Mouse (Mus musculus) left cerebral cortex, postnatal 25 days (tissue): Measurements from ENCODE around the gene Polr3f. TPM values are rescaled to one million over a fixed set of nuclear protein-coding genes. Genes with fewer than 3 reads are reported as not detected.

Source experiments
- DNase-seq, 2 experiments: peaks; one replicate each; pipeline ENCODE4 v3.0.0; 2022; ENCODE audit warnings: low spot score in 2 of 2, mixed read lengths in 1 of 2
- intact Hi-C: fragments of 180-260 bp; cut with DNase I; formaldehyde crosslinking; loops from one replicate; pipeline ENCODE4 v1.15.1; 2025
- total RNA-seq, 2 experiments: library from RNA; stranded (reverse); gene quantifications; 2 replicates each; pipeline ENCODE4 v1.2.3; 2021

Gene Polr3f
- total RNA-seq, result 10 to 100 TPM; 23.9 to 26.5 TPM

GRCm38 (mm10) chr2:144526981-144527820 is at the start of gene Polr3f, which contains the start of gene Dzank1:
Gene Polr3f (plus strand): TSS chr2:144527718.
Gene Dzank1 (minus strand): TSS chr2:144527414.
- intact Hi-C loops, result loop anchor here (1.0 kb wide), 1 partner anchor 28 kb away; no protein-coding TSS in a partner anchor
- peak; percentile 99 for DNase-seq

- intact Hi-C loops, result no loop called here
- DNase-seq, result peak; percentile 39 to 90
Measured at GRCm38 (mm10) chr2:144479421-144479820, 48.1 kb upstream of the Polr3f start.

GRCm38 (mm10) chr2:144484084-144484483 is 43.4 kb upstream of the Polr3f start:
- intact Hi-C loops, result no loop called here
- DNase-seq, result no peak

- no peak for DNase-seq
- intact Hi-C loops, result no loop called here
Measured at GRCm38 (mm10) chr2:144485439-144485838, 42.1 kb upstream of the Polr3f start.

GRCm38 (mm10) chr2:144487476-144487875 is 40.0 kb upstream of the Polr3f start:
- no peak for DNase-seq
- intact Hi-C loops, result no loop called here

- intact Hi-C loops, result no loop called here
- no peak for DNase-seq
Measured at GRCm38 (mm10) chr2:144489342-144489741, 38.2 kb upstream of the Polr3f start.

- no peak for DNase-seq
- intact Hi-C loops, result no loop called here
Measured at GRCm38 (mm10) chr2:144502134-144502533, 25.4 kb upstream of the Polr3f start.

GRCm38 (mm10) chr2:144514619-144515018 is 12.9 kb upstream of the Polr3f start:
- DNase-seq, result peak in 1 of 2 experiments; percentile 64
- intact Hi-C loops, result no loop called here

- intact Hi-C loops, result no loop called here
- DNase-seq, result no peak
Measured at GRCm38 (mm10) chr2:144519772-144520171, 7.7 kb upstream of the Polr3f start.

- intact Hi-C loops, result no loop called here
- DNase-seq, result peak in 1 of 2 experiments; percentile 37
Measured at GRCm38 (mm10) chr2:144525856-144526255, 1.7 kb upstream of the Polr3f start.

GRCm38 (mm10) chr2:144527821-144528174 is 280 bp downstream of the Polr3f start:
- no peak for DNase-seq
- intact Hi-C loops, result loop anchor here (1.0 kb wide), 1 partner anchor 28 kb away; no protein-coding TSS in a partner anchor

GRCm38 (mm10) chr2:144537123-144537522 is 9.6 kb downstream of the Polr3f start:
- no peak for DNase-seq
- intact Hi-C loops, result no loop called here

- DNase-seq, result no peak
- intact Hi-C loops, result no loop called here
Measured at GRCm38 (mm10) chr2:144541246-144541645, 13.7 kb downstream of the Polr3f start.

- DNase-seq, result no peak
- intact Hi-C loops, result no loop called here
Measured at GRCm38 (mm10) chr2:144543670-144544069, 16.2 kb downstream of the Polr3f start.

- DNase-seq, result no peak
- intact Hi-C loops, result no loop called here
Measured at GRCm38 (mm10) chr2:144544630-144545029, 17.1 kb downstream of the Polr3f start.

GRCm38 (mm10) chr2:144545061-144545460 is 17.5 kb downstream of the Polr3f start:
- no peak for DNase-seq
- intact Hi-C loops, result no loop called here

- intact Hi-C loops, result no loop called here
- no peak for DNase-seq
Measured at GRCm38 (mm10) chr2:144545481-144545880, 18.0 kb downstream of the Polr3f start.

GRCm38 (mm10) chr2:144547559-144547958 is 20.0 kb downstream of the Polr3f start:
- DNase-seq, result no peak
- intact Hi-C loops, result no loop called here

- intact Hi-C loops, result no loop called here
- DNase-seq, result peak; percentile 79 to 82
Measured at GRCm38 (mm10) chr2:144550529-144550928, 23.0 kb downstream of the Polr3f start, which contains the start of gene Rbbp9. Gene Rbbp9 (minus strand): TSS chr2:144550869.

- intact Hi-C loops, result no loop called here
- no peak for DNase-seq
Measured at GRCm38 (mm10) chr2:144553905-144554304, 26.4 kb downstream of the Polr3f start.

GRCm38 (mm10) chr2:144555286-144555819 is 27.8 kb downstream of the Polr3f start:
- intact Hi-C loops, result loop anchor here (1.0 kb wide), 1 partner anchor 28 kb away; the partner anchor contains the start of genes Dzank1 and Polr3f
- no peak for DNase-seq
